Mouse (Mus musculus): ENCODE results near the gene Camk2b.

The Camk2b gene

DNA sequence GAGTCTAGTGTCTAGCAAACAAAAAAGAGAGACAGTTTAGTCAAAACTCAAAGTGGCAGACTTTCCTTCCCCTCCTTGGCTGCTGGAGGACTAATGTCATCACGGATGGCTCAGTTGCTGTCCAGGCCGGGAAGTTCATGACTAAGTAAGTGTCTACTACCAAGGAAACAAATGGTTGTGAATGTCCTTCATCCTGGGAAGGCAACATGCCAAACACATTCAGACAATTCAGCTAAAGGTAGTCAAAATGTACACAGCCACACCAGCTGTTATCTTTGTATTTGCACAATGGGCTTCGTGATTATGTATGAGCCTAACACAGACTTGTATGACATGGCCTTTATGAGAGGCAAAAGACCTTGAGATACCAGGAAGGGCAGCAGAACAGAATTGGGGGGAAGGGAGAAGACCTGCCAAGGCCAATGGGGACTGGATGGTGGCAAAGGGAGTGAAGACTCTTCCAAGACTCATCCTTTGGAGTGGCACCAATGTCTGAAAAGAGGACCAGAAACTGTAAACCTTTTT, 139.4 kb downstream of the Camk2b start:
- DNase-seq: no peak

DNA sequence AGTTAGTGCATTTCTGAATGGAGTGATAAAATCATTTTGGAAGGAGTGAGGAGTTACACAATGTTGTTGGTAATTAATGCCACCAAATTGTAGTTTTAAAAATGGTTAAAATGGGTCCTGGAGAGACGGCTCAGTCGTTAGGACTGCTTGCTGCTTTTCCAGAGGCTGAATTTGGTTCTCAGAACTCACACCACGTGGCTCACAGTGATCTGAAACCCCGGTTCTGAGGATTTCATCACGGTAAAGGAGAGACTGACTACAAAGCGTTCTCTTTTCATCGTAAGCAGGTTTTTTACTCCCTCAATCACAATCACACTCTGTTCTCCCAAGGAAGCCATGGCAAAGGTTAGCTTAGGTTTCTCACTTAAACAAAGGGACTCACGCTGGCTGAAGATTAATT, 141.5 kb downstream of the Camk2b start:
- DNase-seq: no peak

DNA sequence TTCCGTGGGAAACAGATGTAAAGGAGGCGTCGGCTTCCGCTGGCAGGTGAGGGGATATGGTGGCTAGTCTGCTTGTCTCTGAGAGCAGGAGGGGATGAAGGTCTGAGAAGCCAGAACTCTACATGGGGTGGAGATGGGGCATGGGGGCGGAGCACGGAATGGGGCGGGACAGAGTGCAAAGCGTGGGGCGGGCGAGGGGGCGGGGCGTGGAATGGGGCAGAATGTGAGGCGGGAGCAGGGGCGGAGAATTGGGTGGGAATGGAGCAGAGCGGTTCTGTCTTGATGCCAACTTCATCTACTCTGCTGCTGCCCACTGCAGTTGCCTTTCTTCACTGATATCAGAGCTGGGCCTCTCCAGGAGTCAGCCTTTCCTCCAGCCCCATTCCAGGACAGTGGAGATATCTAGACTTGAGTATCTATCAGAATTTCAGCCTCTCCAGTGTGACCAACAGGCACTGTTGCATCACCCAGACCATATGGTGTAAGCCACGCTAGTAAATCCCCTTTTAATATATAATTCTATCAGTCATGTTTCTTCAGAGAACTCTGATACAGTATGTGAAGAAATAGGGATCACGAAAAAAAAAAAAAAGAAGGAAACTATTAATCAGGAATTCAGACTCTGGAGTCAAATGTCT, 145.7 kb downstream of the Camk2b start:
- peak; percentile 73 for DNase-seq

All from liver (tissue).